In genomic region chr3:133614712-133615426, GRCm38 (mm10) we compare ENCODE assay signal across 11 mouse cellular contexts.
DNase-seq lines count a peak whose midpoint lies in the region; ATAC-seq and TF ChIP-seq lines count a peak whose summit lies in the region.
"Had no signal": no experiment of that assay in that cellular context is flagged by ENCODE, and none has a peak within 500 bp of the region (broad histone marks: within the 10 kb centered on the region; RNA-seq: fewer than 3 reads in every experiment).

No protein-coding gene starts in this region.

- WGBS in embryonic facial prominence, embryonic 13.5 days, result 34% methylated on average over 14 of the region's 14 CpGs
- 35% methylated on average over 14 of the region's 14 CpGs for WGBS in heart, embryonic 16.5 days
- 14% methylated on average over 14 of the region's 14 CpGs for WGBS in midbrain, embryonic 13.5 days

- H3K4me3 ChIP-seq in left cerebral cortex, adult 2 months, result peak overlapping the region; percentile 33
- H3K4me3 ChIP-seq in embryonic facial prominence, embryonic 13.5 days, result no peak overlapping the region
- no peak overlapping the region for H3K4me3 ChIP-seq in heart, embryonic 16.5 days (ENCODE audit: low read length)
- H3K4me3 ChIP-seq in midbrain, embryonic 13.5 days (replicated peaks), result peak overlapping the region; percentile 23
- H3K4me3 ChIP-seq: limb, embryonic 15.5 days; myocyte had no signal

- no peaks in the 10 kb centered on the region for H3K36me3 ChIP-seq in embryonic facial prominence, embryonic 13.5 days
- H3K36me3 ChIP-seq in heart, embryonic 16.5 days (ENCODE audit: control insufficient read depth, insufficient read depth), result no peaks in the 10 kb centered on the region
- H3K36me3 ChIP-seq in midbrain, embryonic 13.5 days, result no peaks in the 10 kb centered on the region
- H3K36me3 ChIP-seq: limb, embryonic 15.5 days had no signal

- peak in 1 of 2 experiments; percentile 15 for DNase-seq in left cerebral cortex, adult 2 months (ENCODE audit: extremely low spot score in 1 of 2, low spot score in 2 of 2)
- no peak for DNase-seq in left cerebral cortex, adult 18-20 months (ENCODE audit: low spot score in 2 of 2)
- DNase-seq in thymus, postnatal 36 days, result no peak
- DNase-seq in adrenal gland, postnatal 14 days, result no peak
- no peak for DNase-seq in frontal cortex, postnatal 14 days (ENCODE audit: low spot score in 2 of 2)
- DNase-seq: cerebellum, adult 8-10 months had no signal

- H3K27ac ChIP-seq in left cerebral cortex, adult 2 months, result no peak overlapping the region
- H3K27ac ChIP-seq in embryonic facial prominence, embryonic 13.5 days, result no peak overlapping the region
- H3K27ac ChIP-seq in heart, embryonic 16.5 days (ENCODE audit: low read length), result no peak overlapping the region
- peak overlapping the region; percentile 87 for H3K27ac ChIP-seq in midbrain, embryonic 13.5 days
- H3K27ac ChIP-seq: limb, embryonic 15.5 days had no signal

- H3K9me3 ChIP-seq in embryonic facial prominence, embryonic 13.5 days, result no peaks in the 10 kb centered on the region
- 0 out of 2 replicates have a peak, but pooled peaks cover 3% of the 10 kb centered on the region for H3K9me3 ChIP-seq in heart, embryonic 16.5 days (replicated peaks; ENCODE audit: control insufficient read depth, low read length)
- peaks cover 3% of the 10 kb centered on the region; the same call in 1 of the 2 replicates for H3K9me3 ChIP-seq in midbrain, embryonic 13.5 days
- H3K9me3 ChIP-seq: limb, embryonic 15.5 days had no signal

- H3K27me3 ChIP-seq in embryonic facial prominence, embryonic 13.5 days, result no peaks in the 10 kb centered on the region
- H3K27me3 ChIP-seq in heart, embryonic 16.5 days (ENCODE audit: control insufficient read depth, insufficient read depth, low read length), result no peaks in the 10 kb centered on the region
- no peaks in the 10 kb centered on the region for H3K27me3 ChIP-seq in midbrain, embryonic 13.5 days
- H3K27me3 ChIP-seq: limb, embryonic 15.5 days had no signal

- H3K4me1 ChIP-seq in embryonic facial prominence, embryonic 13.5 days, result 0 out of 2 replicates have a peak, but pooled peaks cover 2% of the 10 kb centered on the region
- peaks cover 3% of the 10 kb centered on the region for H3K4me1 ChIP-seq in heart, embryonic 16.5 days (ENCODE audit: control insufficient read depth, insufficient read depth, low read length)
- peaks cover 23% of the 10 kb centered on the region for H3K4me1 ChIP-seq in midbrain, embryonic 13.5 days (replicated peaks)
- H3K4me1 ChIP-seq: limb, embryonic 15.5 days had no signal

- TF ChIP-seq CTCF in left cerebral cortex, adult 2 months (IDR thresholded peaks at IDR 0.05), result no peak

- ATAC-seq in embryonic facial prominence, embryonic 13.5 days (ENCODE audit: insufficient number of reproducible peaks, insufficient read depth, low FRiP score, low TSS enrichment, low read depth), result no peak
- ATAC-seq in heart, embryonic 16.5 days (replicated peaks; ENCODE audit: extremely low read depth, insufficient read depth, low FRiP score), result peak; percentile 23; the same call in 1 of the 2 replicates
- ATAC-seq in midbrain, embryonic 13.5 days, result peak; percentile 74

- no peak overlapping the region for H3K9ac ChIP-seq in embryonic facial prominence, embryonic 13.5 days
- H3K9ac ChIP-seq in heart, embryonic 16.5 days (ENCODE audit: low read length), result no peak overlapping the region
- peak overlapping the region; percentile 55 for H3K9ac ChIP-seq in midbrain, embryonic 13.5 days (replicated peaks)
- H3K9ac ChIP-seq: limb, embryonic 15.5 days had no signal

- intact Hi-C loops in left cerebral cortex, adult 2 months (cut with DNase I), result no loop called here

- H3K4me2 ChIP-seq in embryonic facial prominence, embryonic 13.5 days, result peak overlapping the region; percentile 22
- peak overlapping the region; percentile 36; the same call in 1 of the 2 replicates for H3K4me2 ChIP-seq in heart, embryonic 16.5 days (ENCODE audit: low read depth, low read length)
- H3K4me2 ChIP-seq in midbrain, embryonic 13.5 days (replicated peaks), result peak overlapping the region; percentile 46
- H3K4me2 ChIP-seq: limb, embryonic 15.5 days had no signal

Comparison
In these comparisons a context has a peak if more than half of its experiments do, and no peak if none do; other contexts are left out.
1. H3K4me3 ChIP-seq: peak in left cerebral cortex, adult 2 months (single experiment) and midbrain, embryonic 13.5 days (single experiment); none in embryonic facial prominence, embryonic 13.5 days (single experiment) and heart, embryonic 16.5 days (single experiment).
2. Peak in every context shown above with its lines, with median percentiles within 50 percentile points of each other: H3K4me2 ChIP-seq.